Mouse (Mus musculus): ENCODE measurements around the gene Mdm4. TPM values are rescaled to one million over a fixed set of nuclear protein-coding genes. Genes with fewer than 3 reads are reported as not detected.
A peak's percentile ranks its signal among the peaks of the same experiment; 100 is the strongest.
"Not testable (repeated sequence)": the region's sequence is repeated elsewhere in the genome, so short reads cannot be mapped to it uniquely, and the experiment has no call there.

The Mdm4 gene
- polyA plus RNA-seq, 1 experiment from 2014 or later, result 35.7 TPM

- H3K36me3 ChIP-seq (replicated peaks; ENCODE audit: control insufficient read depth, insufficient read depth, low read depth, low read length), result no peaks in the 10 kb centered on the region
- H3K9me3 ChIP-seq (replicated peaks; ENCODE audit: control insufficient read depth, low read length), result no peaks in the 10 kb centered on the region
- ATAC-seq (replicated peaks; ENCODE audit: insufficient number of reproducible peaks, low FRiP score, low TSS enrichment, low read depth) (peak; percentile 76), DNase-seq (ENCODE audit: low spot score) (peak; percentile 93)
- H3K4me3 ChIP-seq (ENCODE audit: low read depth, low read length), result peak overlapping the region; percentile 50
- H3K27ac ChIP-seq (replicated peaks; ENCODE audit: low read depth, low read length), result peak overlapping the region; percentile 21; the same call in 1 of the 2 replicates
- no peaks in the 10 kb centered on the region for H3K27me3 ChIP-seq (ENCODE audit: control insufficient read depth, insufficient read depth, low read length)
- peak overlapping the region; percentile 51 for H3K9ac ChIP-seq (replicated peaks; ENCODE audit: low read length)
- H3K4me2 ChIP-seq (ENCODE audit: low read depth, low read length), result peak overlapping the region; percentile 48
- H3K4me1 ChIP-seq (ENCODE audit: control insufficient read depth, insufficient read depth, low read length), result no peaks in the 10 kb centered on the region
- WGBS, result under 1% methylated on average over 28 of the region's 28 CpGs
These were observed 3.1 kb upstream of the Mdm4 start for GRCm38 (mm10) chr1:133033316-133034090.

GRCm38 (mm10) chr1:133032981-133033315 is 2.6 kb upstream of the Mdm4 start:
- no peaks in the 10 kb centered on the region for H3K27me3 ChIP-seq (ENCODE audit: control insufficient read depth, insufficient read depth, low read length)
- WGBS, result 8% methylated on average over 5 of the region's 5 CpGs
- H3K27ac ChIP-seq (replicated peaks; ENCODE audit: low read depth, low read length), result no peak overlapping the region
- H3K4me2 ChIP-seq (ENCODE audit: low read depth, low read length), result peak overlapping the region; percentile 48
- DNase-seq (ENCODE audit: low spot score), result no peak
- no peak for ATAC-seq (replicated peaks; ENCODE audit: insufficient number of reproducible peaks, low FRiP score, low TSS enrichment, low read depth)
- no peaks in the 10 kb centered on the region for H3K36me3 ChIP-seq (replicated peaks; ENCODE audit: control insufficient read depth, insufficient read depth, low read depth, low read length)
- no peaks in the 10 kb centered on the region for H3K4me1 ChIP-seq (ENCODE audit: control insufficient read depth, insufficient read depth, low read length)
- H3K9me3 ChIP-seq (replicated peaks; ENCODE audit: control insufficient read depth, low read length), result no peaks in the 10 kb centered on the region
- peak overlapping the region; percentile 51 for H3K9ac ChIP-seq (replicated peaks; ENCODE audit: low read length)
- H3K4me3 ChIP-seq (ENCODE audit: low read depth, low read length), result peak overlapping the region; percentile 50

GRCm38 (mm10) chr1:133029744-133030143 is 617 bp downstream of the Mdm4 start:
- Histone ChIP-seq H3K9me3 (replicated peaks; ENCODE audit: control insufficient read depth, low read length) (no peaks in the 10 kb centered on the region), H3K9ac (replicated peaks; ENCODE audit: low read length) (no peak overlapping the region), H3K4me1 (ENCODE audit: control insufficient read depth, insufficient read depth, low read length) (no peaks in the 10 kb centered on the region), H3K4me3 (ENCODE audit: low read depth, low read length) (no peak overlapping the region), H3K4me2 (ENCODE audit: low read depth, low read length) (no peak overlapping the region), H3K27me3 (ENCODE audit: control insufficient read depth, insufficient read depth, low read length) (no peaks in the 10 kb centered on the region), H3K36me3 (replicated peaks; ENCODE audit: control insufficient read depth, insufficient read depth, low read depth, low read length) (no peaks in the 10 kb centered on the region), H3K27ac (replicated peaks; ENCODE audit: low read depth, low read length) (no peak overlapping the region)
- DNase-seq (ENCODE audit: low spot score), result no peak
- 67% methylated on average over 3 of the region's 3 CpGs for WGBS
- no peak for ATAC-seq (replicated peaks; ENCODE audit: insufficient number of reproducible peaks, low FRiP score, low TSS enrichment, low read depth)

GRCm38 (mm10) chr1:133027980-133028379 is 2.4 kb downstream of the Mdm4 start:
- 39% methylated on average over 7 of the region's 7 CpGs for WGBS

GRCm38 (mm10) chr1:133027126-133027525 is 3.2 kb downstream of the Mdm4 start:
- no peak overlapping the region for H3K27ac ChIP-seq (replicated peaks; ENCODE audit: low read depth, low read length)
- DNase-seq (ENCODE audit: low spot score), result no peak
- no peak overlapping the region for H3K9ac ChIP-seq (replicated peaks; ENCODE audit: low read length)
- no peaks in the 10 kb centered on the region for H3K36me3 ChIP-seq (replicated peaks; ENCODE audit: control insufficient read depth, insufficient read depth, low read depth, low read length)
- H3K4me1 ChIP-seq (ENCODE audit: control insufficient read depth, insufficient read depth, low read length), result no peaks in the 10 kb centered on the region; the same call in 1 of the 2 replicates
- no peaks in the 10 kb centered on the region for H3K27me3 ChIP-seq (ENCODE audit: control insufficient read depth, insufficient read depth, low read length)
- H3K4me2 ChIP-seq (ENCODE audit: low read depth, low read length), result no peak overlapping the region
- no peaks in the 10 kb centered on the region for H3K9me3 ChIP-seq (replicated peaks; ENCODE audit: control insufficient read depth, low read length)
- no peak overlapping the region for H3K4me3 ChIP-seq (ENCODE audit: low read depth, low read length)
- 96% methylated on average over 2 of the region's 2 CpGs for WGBS
- ATAC-seq (replicated peaks; ENCODE audit: insufficient number of reproducible peaks, low FRiP score, low TSS enrichment, low read depth), result no peak

More at GRCm38 (mm10) chr1:133027980-133028379, 2.4 kb downstream of the Mdm4 start:
- no peak overlapping the region for H3K27ac ChIP-seq (replicated peaks; ENCODE audit: low read depth, low read length)
- H3K27me3 ChIP-seq (ENCODE audit: control insufficient read depth, insufficient read depth, low read length), result no peaks in the 10 kb centered on the region
- no peaks in the 10 kb centered on the region for H3K36me3 ChIP-seq (replicated peaks; ENCODE audit: control insufficient read depth, insufficient read depth, low read depth, low read length)
- H3K4me1 ChIP-seq (ENCODE audit: control insufficient read depth, insufficient read depth, low read length), result no peaks in the 10 kb centered on the region; the same call in 1 of the 2 replicates
- DNase-seq (ENCODE audit: low spot score), result no peak
- no peak for ATAC-seq (replicated peaks; ENCODE audit: insufficient number of reproducible peaks, low FRiP score, low TSS enrichment, low read depth)
- no peak overlapping the region for H3K4me3 ChIP-seq (ENCODE audit: low read depth, low read length)
- no peak overlapping the region for H3K9ac ChIP-seq (replicated peaks; ENCODE audit: low read length)
- H3K4me2 ChIP-seq (ENCODE audit: low read depth, low read length), result no peak overlapping the region
- no peaks in the 10 kb centered on the region for H3K9me3 ChIP-seq (replicated peaks; ENCODE audit: control insufficient read depth, low read length)

GRCm38 (mm10) chr1:133025796-133026190 is 4.6 kb downstream of the Mdm4 start:
- H3K36me3 ChIP-seq (replicated peaks; ENCODE audit: control insufficient read depth, insufficient read depth, low read depth, low read length); H3K9me3 ChIP-seq (replicated peaks; ENCODE audit: control insufficient read depth, low read length); ATAC-seq (replicated peaks; ENCODE audit: insufficient number of reproducible peaks, low FRiP score, low TSS enrichment, low read depth); H3K27me3 ChIP-seq (ENCODE audit: control insufficient read depth, insufficient read depth, low read length); H3K4me1 ChIP-seq (ENCODE audit: control insufficient read depth, insufficient read depth, low read length); DNase-seq (ENCODE audit: low spot score): not testable (repeated sequence)
- Histone ChIP-seq H3K4me3 (ENCODE audit: low read depth, low read length) (peak overlapping the region; percentile 91), H3K27ac (replicated peaks; ENCODE audit: low read depth, low read length) (0 out of 2 replicates have a peak overlapping the region, but pooled peaks have one; percentile 85), H3K9ac (replicated peaks; ENCODE audit: low read length) (peak overlapping the region; percentile 94; the same call in 1 of the 2 replicates), H3K4me2 (ENCODE audit: low read depth, low read length) (peak overlapping the region; percentile 27)
- 35% methylated on average over 23 of the region's 23 CpGs for WGBS

GRCm38 (mm10) chr1:133025051-133025795 is 5.1 kb downstream of the Mdm4 start:
- H3K4me1 ChIP-seq (ENCODE audit: control insufficient read depth, insufficient read depth, low read length), result no peaks in the 10 kb centered on the region; the same call in 1 of the 2 replicates
- H3K4me2 ChIP-seq (ENCODE audit: low read depth, low read length), result peak overlapping the region; percentile 55
- peak overlapping the region; percentile 85 for H3K27ac ChIP-seq (replicated peaks; ENCODE audit: low read depth, low read length)
- peak overlapping the region; percentile 94 for H3K9ac ChIP-seq (replicated peaks; ENCODE audit: low read length)
- H3K27me3 ChIP-seq (ENCODE audit: control insufficient read depth, insufficient read depth, low read length), result no peaks in the 10 kb centered on the region
- H3K4me3 ChIP-seq (ENCODE audit: low read depth, low read length), result peak overlapping the region; percentile 91
- no peaks in the 10 kb centered on the region for H3K36me3 ChIP-seq (replicated peaks; ENCODE audit: control insufficient read depth, insufficient read depth, low read depth, low read length)
- H3K9me3 ChIP-seq (replicated peaks; ENCODE audit: control insufficient read depth, low read length), result no peaks in the 10 kb centered on the region
- DNase-seq (ENCODE audit: low spot score) (peak; percentile 97), ATAC-seq (replicated peaks; ENCODE audit: insufficient number of reproducible peaks, low FRiP score, low TSS enrichment, low read depth) (peak; percentile 97)
- 2% methylated on average over 40 of the region's 40 CpGs for WGBS

GRCm38 (mm10) chr1:133024426-133024825 is 5.9 kb downstream of the Mdm4 start:
- H3K4me2 ChIP-seq (ENCODE audit: low read depth, low read length), result peak overlapping the region; percentile 55
- H3K9me3 ChIP-seq (replicated peaks; ENCODE audit: control insufficient read depth, low read length), result no peaks in the 10 kb centered on the region
- no peaks in the 10 kb centered on the region for H3K27me3 ChIP-seq (ENCODE audit: control insufficient read depth, insufficient read depth, low read length)
- peak overlapping the region; percentile 91 for H3K4me3 ChIP-seq (ENCODE audit: low read depth, low read length)
- ATAC-seq (replicated peaks; ENCODE audit: insufficient number of reproducible peaks, low FRiP score, low TSS enrichment, low read depth) (no peak; the same call in 1 of the 2 replicates), DNase-seq (ENCODE audit: low spot score) (no peak)
- no peaks in the 10 kb centered on the region; the same call in 1 of the 2 replicates for H3K4me1 ChIP-seq (ENCODE audit: control insufficient read depth, insufficient read depth, low read length)
- no peak overlapping the region for H3K27ac ChIP-seq (replicated peaks; ENCODE audit: low read depth, low read length)
- no peaks in the 10 kb centered on the region for H3K36me3 ChIP-seq (replicated peaks; ENCODE audit: control insufficient read depth, insufficient read depth, low read depth, low read length)
- peak overlapping the region; percentile 94 for H3K9ac ChIP-seq (replicated peaks; ENCODE audit: low read length)
- WGBS, result 36% methylated on average over 7 of the region's 7 CpGs
